Mouse (Mus musculus) adipose tissue, adult 10 weeks (tissue): ENCODE measurements around the gene Rab44. TPM values are rescaled to one million over a fixed set of nuclear protein-coding genes. Genes with fewer than 3 reads are reported as not detected.

Experiments
- polyA plus RNA-seq: library from polyadenylated mRNA; stranded (reverse); fragments of 350-450 nt; fragmentation: Illumina TruSeq; extraction: RNeasy Lipid Tissue Mini Kit (QIAGEN cat#74804); gene quantifications from one replicate; pipeline ENCODE4 v1.2.3, GENCODE M21; 2014; ENCODE audit warnings: low read depth, low replicate concordance

The Rab44 gene
- polyA plus RNA-seq: 10.0 TPM

GRCm38 (mm10) chr17:29113591-29114352 is at the start of gene Rab44:
Gene Rab44 (plus strand): TSS chr17:29114145.

DNA sequence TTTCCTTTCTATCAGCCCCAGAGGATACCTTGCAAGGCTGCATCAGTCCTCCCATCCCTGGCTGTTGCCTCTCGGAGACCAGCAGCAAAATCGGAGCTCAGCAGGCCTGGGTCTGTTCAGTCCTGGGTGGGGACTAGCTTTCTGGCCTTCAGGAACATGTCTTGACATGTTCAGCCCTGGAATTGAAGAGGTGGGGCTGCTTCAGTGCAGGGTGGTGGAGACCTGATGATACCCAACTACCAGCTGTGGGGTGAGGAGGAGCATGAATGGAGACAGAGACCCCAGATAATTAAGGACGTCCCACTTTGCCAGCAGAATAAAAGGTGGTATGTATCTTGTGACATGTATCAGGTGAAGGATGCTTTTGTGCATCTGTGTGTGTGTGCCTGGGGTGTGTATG is 23.2 kb upstream of the Rab44 start, which contains the start of gene Cdkn1a:
TSS of gene Cdkn1a (plus strand) at position 201 of the 400 bp plus-strand sequence.

Other genes with a start within 250 kb of the Rab44 start
- gene 4930539E08Rik, start 198.8 kb upstream of the Rab44 start, polyA plus RNA-seq: 0.42 TPM
- 2.5 TPM for gene Pxt1, start 170.3 kb upstream of the Rab44 start, polyA plus RNA-seq
- gene Kctd20, start 162.2 kb upstream of the Rab44 start, polyA plus RNA-seq: 37.2 TPM
- gene Stk38, start 106.2 kb upstream of the Rab44 start, polyA plus RNA-seq: 70.6 TPM
- 133 TPM for gene Srsf3, start 81.5 kb upstream of the Rab44 start, polyA plus RNA-seq
- gene Cdkn1a, start 23.2 kb upstream of the Rab44 start, polyA plus RNA-seq: 42.9 TPM
- gene Cpne5, start 124.0 kb downstream of the Rab44 start, polyA plus RNA-seq: 35.5 TPM
- gene Ppil1, start 150.0 kb downstream of the Rab44 start, polyA plus RNA-seq: 38.4 TPM
- gene BC004004, start 154.6 kb downstream of the Rab44 start, polyA plus RNA-seq: 140 TPM
- gene Pi16, start 203.5 kb downstream of the Rab44 start, polyA plus RNA-seq: 35.5 TPM
- 408 TPM for gene Mtch1, start 233.8 kb downstream of the Rab44 start, polyA plus RNA-seq
- 16.1 TPM for gene Fgd2, start 246.8 kb downstream of the Rab44 start, polyA plus RNA-seq